Mouse (Mus musculus) heart, postnatal 36 days (tissue): Measurements from ENCODE around the gene Tpbgl. TPM values are rescaled to one million over a fixed set of nuclear protein-coding genes. Genes with fewer than 3 reads are reported as not detected.

Source experiments
- DNase-seq, 2 experiments: peaks; one replicate each; pipeline ENCODE4 v3.0.0; 2021 to 2022
- intact Hi-C: fragments of 180-260 bp; cut with DNase I; formaldehyde crosslinking; loops from one replicate; pipeline ENCODE4 v1.15.1; 2025
- total RNA-seq, 2 experiments: library from RNA; stranded (reverse); gene quantifications; 2 replicates each; pipeline ENCODE4 v1.2.3; 2021

Tpbgl gene
- total RNA-seq, 2 experiments from 2014 or later, result 3.0 to 3.6 TPM

DNA sequence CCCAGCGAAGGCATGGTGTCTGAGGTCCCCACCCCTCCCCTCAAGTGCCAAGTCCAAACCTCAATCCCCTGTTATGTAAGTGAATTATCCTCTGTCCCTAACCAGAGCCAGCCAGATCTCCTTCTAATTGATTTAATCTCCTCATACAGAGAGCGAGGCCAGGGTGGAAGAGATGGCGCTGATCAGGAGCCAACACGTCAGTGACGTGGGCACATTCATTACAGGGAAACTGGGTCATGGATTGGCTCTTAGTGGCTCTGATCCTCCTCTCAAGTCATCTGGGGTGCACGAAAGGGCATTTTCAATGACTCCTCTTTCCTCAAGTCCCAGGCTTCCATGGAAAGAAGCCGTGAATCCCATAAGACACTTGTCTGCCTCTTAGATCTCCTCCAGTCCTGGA is 17.8 kb upstream of the Tpbgl start:
- DNase-seq, result no peak
- intact Hi-C loops, result no loop called here

DNA sequence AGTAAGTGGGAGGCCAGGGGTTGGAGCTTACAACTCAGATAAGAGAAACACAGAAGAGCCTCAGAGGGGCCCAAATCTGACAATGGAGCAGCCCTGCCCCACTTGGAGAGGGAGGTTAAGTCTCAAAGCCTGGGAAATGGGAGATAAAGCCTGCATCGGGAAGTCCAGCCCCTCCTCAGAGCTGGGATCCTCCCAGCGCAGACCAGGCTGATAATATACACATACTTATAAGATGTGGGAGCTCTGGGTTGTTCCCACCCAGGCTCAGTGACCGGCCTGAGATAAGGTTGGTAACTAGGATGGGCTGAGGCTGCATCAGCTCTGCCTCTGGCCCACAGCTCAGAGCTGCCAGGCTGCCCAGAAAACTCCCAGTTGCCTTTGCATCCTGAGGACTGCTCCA is 15.2 kb upstream of the Tpbgl start:
- no peak for DNase-seq
- intact Hi-C loops, result no loop called here

DNA sequence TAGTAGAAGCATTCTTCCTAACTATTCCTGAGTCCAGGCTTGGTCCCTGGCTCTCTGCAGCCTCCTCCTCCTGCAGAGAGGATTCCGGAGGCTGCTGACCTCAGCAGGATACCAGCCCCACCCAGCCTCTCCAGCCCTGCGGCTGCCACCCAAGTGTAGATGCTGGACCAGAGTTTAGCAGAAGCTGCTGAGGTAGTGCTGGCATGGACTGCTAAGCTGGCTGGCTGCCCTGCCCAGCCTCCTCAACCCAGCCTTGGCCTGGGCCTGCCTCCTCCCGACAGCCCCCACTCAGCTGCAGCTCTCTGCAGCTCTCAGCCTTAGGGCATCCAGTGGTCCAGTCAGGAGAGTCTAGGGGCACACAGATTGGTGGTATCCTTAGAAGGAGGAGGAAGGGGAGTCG is 14.3 kb upstream of the Tpbgl start:
- intact Hi-C loops, result no loop called here
- no peak for DNase-seq

DNA sequence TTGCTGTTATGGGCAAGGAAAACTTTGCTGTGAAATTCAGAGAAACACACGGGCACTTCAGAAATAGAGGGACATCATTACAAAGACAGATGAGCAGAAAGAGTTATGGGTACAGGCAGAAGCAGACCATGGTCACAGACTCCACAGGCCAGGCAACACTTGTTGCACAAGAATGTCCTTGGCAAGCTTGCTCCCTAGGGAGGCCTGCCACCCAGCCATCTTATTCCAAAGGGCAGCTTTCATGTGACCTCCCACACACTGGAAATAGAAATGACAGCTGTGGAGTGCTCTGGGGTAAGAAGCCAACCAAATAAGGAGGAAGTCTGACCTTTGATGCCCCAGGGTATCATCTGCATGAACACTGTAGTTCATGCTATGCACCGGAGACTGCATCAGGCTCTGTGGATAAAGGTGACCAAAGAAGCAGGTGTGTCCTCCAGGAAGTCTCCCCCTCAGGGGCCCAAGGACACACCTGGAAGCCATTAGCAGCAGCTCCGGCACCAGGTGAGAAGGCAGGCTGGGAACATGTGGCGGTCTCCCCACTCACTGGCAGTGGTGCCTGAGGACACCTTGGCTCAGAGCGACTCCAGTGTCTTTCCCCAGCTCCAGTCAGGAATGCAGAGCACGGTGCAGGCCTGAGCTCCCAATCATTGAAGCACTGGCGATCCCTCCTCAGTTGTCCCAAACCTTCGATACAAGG is 7.2 kb upstream of the Tpbgl start:
- intact Hi-C loops, result no loop called here

DNA sequence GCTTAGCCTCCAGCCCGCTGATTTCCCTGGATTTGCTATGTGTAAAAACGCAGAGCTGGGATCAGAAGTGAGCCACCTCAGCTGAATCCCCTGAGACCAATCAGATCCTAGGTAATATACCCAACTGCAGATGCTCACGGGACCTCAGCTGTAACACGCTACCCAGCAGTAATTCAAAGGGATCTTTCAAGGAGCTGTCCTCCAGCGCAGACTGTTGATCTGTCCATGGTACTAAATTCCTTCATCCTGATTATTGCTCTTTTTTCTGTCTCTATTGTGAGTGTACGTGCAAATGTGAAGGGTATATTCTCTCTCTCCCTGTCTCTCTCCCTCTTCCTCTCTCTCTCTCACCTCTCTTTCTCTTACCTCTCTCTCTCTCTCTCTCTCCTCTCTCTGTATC is 5.4 kb upstream of the Tpbgl start:
- no peak for DNase-seq
- intact Hi-C loops, result no loop called here

More for the DNA sequence above, 7.2 kb upstream of the Tpbgl start:
- DNase-seq, result no peak

DNA sequence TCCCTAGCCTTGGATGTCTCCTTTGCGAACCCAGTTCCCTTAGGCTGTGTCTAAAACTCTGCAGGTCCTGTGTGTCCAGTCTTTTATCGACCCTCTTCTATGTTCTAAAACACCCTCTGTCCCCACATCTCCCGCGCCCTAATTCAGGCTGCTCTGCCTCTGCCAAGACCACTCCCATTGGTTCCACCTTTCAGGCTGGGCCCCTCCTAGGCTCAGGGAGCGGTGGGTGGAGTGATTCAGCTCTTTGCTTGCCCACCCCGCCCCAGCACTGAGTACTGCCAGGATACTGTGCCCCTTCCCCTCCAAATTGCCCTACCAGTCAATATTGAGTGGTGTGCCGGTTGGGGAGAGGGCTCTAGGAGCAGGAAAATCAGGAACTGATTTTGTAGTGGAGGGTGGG is 463 bp upstream of the Tpbgl start:
- DNase-seq, result no peak
- intact Hi-C loops, result loop anchor here (2.0 kb wide), 1 partner anchor 31 kb away; no protein-coding TSS in a partner anchor

DNA sequence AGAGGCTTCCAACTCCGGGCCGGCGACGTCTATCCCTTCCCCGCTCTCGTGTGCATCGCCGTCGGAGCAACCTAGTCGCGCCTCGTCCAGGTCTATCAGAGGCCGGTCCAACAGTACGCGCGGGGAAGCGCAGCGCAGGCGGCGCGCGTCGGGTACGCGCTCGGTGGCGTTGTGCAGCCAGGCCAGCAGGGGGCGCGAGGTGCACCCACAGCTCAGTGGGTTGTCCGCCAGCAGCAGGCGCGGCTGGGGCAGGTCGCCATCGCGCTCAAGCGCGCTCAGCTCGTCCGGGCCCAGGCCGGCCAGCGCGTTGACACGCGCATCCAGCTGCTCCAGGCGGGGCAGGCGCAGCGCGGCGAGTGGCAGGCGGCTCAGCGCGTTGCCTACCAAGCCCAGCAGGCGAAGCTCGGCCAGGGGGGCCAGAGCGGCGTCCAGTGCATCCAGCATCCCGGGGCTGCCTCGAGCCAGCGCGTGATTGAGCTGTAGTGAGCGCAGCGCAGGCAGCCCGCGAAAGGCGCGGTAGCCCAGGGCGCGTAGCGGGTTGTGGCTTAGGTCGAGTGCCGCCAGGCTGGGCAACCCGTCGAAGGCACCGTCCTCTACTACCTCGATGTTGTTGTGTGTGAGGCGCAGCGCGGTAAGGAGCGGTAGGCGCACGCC is 1.1 kb downstream of the Tpbgl start:
- intact Hi-C loops, result loop anchor here (1.0 to 2.0 kb wide), 3 partner anchors 33 to 172 kb away; no protein-coding TSS in a partner anchor
- peak; percentile 92 to 94 for DNase-seq

DNA sequence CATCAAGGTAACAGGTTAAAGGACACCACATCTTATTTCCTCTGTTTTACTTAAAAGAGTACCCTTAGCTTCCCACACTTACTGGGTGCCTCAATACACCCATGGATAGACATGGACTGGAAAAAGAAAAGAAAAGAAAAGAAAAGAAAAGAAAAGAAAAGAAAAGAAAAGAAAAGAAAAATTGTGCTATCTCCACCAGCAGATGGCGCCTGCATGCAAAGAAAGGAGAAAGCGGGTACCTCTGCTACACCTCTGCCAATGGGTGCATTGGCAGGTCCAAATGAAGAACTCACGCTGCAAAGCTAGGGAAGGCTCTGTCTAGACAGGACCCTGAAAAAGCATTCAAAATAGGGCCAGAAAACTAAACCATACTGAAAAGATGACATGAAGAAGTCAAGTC is 8.0 kb downstream of the Tpbgl start:
- peak; percentile 37 to 49 for DNase-seq
- intact Hi-C loops, result loop anchor here (1.0 kb wide), 3 partner anchors 176 to 257 kb away; no protein-coding TSS in a partner anchor

DNA sequence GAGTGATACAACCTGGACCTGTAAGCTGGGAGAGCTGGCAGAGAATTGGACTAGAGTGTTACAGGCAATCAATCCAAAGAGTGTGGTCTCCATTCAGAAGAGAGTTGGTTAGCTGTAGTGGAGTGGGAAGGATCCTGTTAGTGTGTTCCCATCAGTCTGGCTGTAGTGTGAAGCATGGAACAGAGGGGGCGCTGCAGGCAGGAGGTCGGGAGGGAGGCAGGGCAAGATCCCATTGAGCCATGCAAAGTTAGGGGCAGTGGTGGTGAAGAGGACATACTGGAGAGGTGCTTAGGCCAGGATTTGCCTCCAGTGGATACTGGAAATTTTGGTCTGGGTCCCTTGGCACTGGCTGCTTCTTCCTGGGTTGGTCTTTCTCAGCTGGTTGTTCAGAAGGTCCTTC is 8.6 kb downstream of the Tpbgl start:
- intact Hi-C loops, result no loop called here
- no peak for DNase-seq

DNA sequence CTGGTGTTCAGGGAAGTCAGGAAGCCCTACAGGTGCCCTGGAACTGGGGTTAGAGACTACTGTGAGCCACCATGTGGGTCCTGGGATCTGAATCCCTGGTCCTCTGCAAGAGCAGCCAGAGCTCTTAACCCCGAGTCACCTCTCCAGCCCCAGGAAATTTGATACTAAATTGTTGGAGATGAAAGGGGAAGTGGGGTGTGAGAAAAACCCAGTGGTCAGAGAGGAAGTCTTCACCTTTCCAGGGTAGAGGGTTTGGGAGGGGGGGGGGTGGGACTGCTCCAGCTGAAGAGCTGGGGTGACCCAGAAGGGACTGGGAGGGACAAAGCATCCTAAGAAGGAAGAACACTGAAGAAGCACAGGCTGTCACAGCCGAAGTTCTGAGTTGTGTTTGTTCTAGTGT is 19.3 kb downstream of the Tpbgl start:
- DNase-seq, result no peak
- intact Hi-C loops, result no loop called here

DNA sequence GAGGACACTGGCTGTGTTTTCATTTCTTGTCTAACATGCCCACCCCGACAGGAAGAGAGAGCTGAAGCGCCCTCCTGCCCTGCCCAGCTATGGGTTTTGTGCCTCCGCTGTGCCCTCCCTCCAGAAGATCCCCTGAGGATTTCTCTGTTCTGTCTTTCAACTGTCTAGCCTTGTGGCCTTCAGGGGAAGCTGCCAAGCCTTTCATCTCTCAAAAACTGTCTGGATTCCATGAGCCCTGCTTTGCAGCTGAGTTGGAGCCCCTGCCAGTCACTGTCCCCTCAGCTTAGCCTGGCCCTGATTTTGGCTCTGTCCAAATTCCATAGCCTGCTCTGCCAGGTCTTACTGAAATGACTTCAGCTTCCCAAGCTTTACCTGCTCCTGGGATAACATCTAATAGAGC is 20.1 kb downstream of the Tpbgl start:
- intact Hi-C loops, result no loop called here
- DNase-seq, result no peak

DNA sequence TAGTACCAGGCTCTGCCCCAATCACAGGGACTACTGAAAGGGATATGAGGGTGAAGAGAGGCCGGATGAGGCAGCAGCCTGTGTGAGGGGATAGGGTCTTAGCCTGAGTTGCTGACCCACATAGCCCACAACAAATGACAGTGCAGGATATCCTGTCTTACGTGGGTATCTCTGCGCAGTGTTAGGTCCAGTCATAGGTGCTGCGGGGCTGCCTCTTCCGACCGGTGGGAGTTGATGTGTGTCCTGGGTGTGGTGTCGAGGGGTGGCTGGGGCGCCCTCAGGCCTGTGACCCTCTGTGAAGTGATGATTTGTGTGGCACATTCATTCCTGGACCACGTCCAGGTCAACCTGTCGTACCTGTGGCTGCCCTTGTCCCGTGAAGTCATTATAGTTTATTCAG is 20.6 kb downstream of the Tpbgl start:
- DNase-seq, result no peak
- intact Hi-C loops, result no loop called here

DNA sequence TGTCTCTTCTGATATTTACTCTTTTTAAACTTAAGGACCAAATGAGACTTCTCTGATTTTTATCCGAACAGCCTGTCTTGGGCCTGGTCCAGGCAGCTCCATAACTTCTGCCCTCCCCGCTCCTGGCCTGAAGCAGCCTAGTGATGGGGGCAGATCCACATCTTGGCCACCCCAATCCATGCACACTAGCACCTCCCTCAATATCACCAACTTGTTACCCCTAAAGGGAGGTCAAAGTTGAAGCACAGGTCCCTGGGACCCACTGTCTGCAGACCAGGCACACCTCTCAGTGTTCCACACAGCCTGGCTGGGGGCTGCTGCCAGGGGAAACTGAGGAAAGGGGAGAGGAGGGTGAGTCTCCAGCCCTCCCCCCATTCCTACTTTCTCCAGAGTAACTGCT is 21.8 kb downstream of the Tpbgl start:
- intact Hi-C loops, result no loop called here

DNA sequence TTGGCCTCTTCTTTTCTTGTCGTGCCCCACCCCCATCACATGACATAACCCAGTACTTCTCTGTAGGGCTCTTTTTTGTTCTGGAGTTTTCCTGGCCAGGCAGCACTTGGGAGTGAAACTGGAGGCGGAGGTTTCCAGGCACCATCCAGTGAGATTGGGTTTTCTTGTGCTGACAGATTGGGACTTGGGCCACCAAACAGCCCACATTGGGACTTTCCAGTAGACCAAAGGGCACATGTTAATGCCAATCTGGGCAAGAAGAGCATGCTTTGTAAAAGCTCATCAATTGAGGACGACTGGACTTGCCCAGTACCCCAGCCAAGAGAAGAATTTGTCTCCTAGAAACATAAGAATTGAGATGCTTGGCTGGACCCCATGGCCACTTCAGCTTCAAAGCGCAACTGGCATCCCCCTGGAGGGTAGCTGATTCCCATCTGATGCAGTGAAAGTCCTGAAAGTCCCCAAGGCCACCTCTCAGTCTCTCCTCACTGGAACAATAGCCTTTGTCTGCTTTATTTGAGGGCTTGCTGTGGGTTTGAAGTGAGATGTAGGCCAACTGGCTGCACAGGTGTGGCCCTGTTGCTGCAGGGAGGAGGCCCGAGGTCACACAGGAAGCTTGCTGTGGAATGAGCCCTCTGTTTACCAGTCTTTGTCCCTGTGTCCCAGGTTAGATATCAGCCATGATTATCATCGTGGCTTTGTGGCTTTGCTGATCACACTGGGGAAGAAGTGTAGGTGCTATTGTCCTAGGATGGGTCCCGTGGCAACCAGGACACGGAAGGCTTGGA is 22.8 kb downstream of the Tpbgl start:
- intact Hi-C loops, result no loop called here
- no peak for DNase-seq

More for the DNA sequence above, 21.8 kb downstream of the Tpbgl start:
- no peak for DNase-seq

DNA sequence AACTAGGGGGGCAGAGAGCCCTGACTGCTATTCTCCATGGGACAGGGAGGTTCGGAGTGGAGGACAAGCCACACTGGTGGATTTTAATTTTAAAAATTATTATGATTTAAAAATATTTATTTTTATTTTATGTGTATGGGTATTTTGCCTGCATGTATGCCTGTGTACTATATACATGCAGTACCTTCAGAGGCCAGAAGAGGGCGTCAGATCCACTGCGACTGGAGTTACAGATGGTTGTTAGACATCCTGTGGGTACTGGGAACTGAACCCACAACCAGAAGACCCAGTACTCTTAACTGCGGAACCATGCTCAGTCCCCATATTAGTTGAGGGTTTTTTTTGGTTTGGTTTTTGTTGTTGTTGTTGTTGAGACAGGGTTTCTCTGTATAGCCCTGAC is 28.2 kb downstream of the Tpbgl start:
- intact Hi-C loops, result no loop called here
- no peak for DNase-seq

DNA sequence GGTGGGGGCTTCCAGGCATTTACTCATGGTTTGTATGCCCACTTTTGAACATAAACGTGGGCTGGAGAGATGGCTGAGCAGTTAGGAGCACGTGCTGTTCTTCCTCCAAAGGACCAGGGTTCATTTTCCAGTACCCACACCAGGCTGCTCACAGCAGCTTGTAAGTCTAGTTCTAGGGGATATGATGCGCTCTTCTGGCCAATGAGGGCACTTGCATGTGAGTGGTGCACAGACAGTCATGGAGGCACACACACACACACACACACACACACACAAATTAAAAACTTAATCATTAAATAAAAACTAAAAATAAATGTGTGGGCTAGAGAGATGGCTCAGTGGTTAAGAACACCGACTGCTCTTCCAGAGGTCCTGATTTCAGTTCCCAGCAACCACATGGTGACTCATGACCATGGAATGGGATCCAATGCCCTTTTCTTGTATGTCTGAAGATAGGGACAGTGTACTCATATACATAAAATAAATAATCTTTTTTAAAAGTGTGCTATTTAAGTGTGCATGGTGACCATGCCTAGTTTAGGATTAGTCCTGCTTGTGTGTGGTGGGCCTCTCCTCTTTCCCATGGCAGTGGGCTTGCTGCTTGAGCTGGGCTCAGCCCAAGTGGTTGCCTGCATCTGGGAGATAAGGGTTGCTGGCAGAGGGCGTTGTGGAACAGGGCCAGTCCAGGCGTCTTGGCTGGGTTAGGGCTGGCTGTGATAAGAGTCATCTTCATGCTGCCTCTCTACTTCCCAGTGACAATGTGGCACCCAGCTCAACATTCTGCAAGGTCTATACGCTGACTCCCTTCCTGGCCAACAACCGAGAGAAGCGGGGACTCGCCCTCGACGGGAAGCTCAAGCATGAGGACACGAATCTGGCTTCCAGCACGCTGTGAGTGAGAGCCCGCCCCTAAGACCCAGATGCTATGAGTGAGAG is 32.8 kb downstream of the Tpbgl start:
- intact Hi-C loops, result no loop called here
- peak in 1 of 2 experiments; percentile 32 for DNase-seq

DNA sequence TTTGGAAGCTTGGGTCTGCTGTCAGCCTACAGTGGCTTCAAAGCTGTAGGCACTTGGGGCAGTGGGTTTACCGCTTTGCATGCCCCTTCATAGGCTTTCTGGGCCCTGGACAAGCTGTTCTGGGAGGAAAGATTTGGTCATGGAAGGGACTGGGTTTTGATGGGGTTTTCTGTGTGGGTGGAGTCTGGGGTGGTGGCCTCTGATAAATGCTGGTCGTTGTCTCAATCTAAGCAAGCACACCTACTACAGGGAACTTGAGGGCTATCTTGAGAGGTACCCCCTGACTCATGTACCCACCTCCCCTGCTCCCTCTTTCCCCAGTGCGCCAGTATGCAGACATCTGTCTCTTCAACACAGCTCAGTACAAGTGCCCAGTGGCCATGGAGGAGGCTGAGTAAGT is 34.2 kb downstream of the Tpbgl start:
- no peak for DNase-seq
- intact Hi-C loops, result no loop called here

DNA sequence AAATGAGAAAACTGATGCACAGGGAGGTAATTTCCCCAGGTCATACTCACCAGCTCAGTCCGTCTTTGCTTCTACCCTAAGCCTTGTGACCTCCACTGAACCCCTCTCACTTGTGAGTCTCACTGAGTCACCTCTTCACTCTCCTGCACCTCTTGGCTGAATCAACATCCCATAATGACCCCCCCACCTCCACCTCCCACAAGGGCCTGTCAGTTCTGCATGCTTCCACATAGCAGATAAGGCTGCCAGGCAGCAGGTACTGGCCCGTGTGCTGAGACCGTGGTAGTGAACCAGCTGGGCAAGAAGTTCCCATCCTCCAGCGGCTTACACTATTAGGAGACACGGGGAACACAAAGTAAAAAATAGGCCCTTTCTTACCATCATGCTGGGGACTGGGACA is 36.3 kb downstream of the Tpbgl start:
- no peak for DNase-seq
- intact Hi-C loops, result loop anchor here (1.0 kb wide), 1 partner anchor 90 kb away; no protein-coding TSS in a partner anchor

DNA sequence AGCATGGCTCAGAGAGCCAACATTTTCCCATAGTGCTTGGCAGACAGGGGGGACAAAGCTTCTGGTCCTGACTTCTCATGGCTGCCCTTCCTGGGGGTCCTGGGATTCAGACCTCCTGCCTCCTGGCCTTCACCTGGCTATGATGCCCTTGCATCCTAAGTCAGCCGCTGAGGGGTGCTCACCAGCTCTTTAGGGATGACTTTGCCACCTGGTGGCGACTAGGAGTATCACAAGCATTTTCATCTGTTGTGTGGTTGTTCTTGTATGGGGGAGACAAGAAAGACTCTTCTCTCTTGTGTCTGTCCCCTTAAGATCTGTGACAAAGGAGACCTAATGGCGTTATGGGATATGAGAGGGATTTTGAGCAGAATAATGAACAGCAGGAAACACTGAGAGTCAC is 36.8 kb downstream of the Tpbgl start:
- DNase-seq, result peak; percentile 74 to 75

DNA sequence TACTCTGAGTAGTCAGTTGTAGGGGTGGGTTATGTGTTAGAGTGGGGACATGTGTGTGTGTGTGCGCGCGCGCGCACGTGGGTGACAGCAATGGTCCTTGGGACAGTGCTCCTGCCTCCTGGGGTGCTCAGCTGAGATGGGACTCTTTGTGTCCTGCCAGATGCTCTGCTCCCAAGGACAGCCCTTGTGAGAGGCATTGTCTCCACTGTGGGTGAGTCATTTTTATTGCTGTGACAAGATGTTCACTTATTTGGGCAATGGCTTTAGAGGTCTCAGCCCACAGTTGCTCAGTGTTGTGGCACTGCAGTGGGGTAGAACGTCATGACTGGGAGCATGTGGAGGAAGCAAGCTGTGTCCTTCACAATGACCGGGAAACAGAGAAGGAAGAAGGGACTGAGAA is 40.9 kb downstream of the Tpbgl start:
- intact Hi-C loops, result no loop called here
- no peak for DNase-seq

More for the DNA sequence above, 36.8 kb downstream of the Tpbgl start:
- intact Hi-C loops, result loop anchor here (1.0 kb wide), 1 partner anchor 90 kb away; no protein-coding TSS in a partner anchor
